Mouse (Mus musculus) heart, embryonic 11.5 days (tissue): Measurements from ENCODE around the gene Spop. TPM values are rescaled to one million over a fixed set of nuclear protein-coding genes. Genes with fewer than 3 reads are reported as not detected.

Experiments used
- ATAC-seq: fragments of 200-750 bp; cut with Nextera tagmentation; replicated peaks from 2 replicates; pipeline ENCODE4 v1.8.0; 2017; ENCODE audit warnings: moderate library complexity; ENCODE audit not compliant: insufficient number of reproducible peaks, low FRiP score, low TSS enrichment
- H3K27ac ChIP-seq: fragments of 300-500 bp; sonication (generic); 2 replicates; pipeline ENCODE4 v1.5.1; 2014; ENCODE audit warnings: mild to moderate bottlenecking, low read depth, low read length
- H3K27me3 ChIP-seq: fragments of 300-500 bp; sonication (generic); 2 replicates; pipeline ENCODE4 v1.6.1; 2014; ENCODE audit warnings: mild to moderate bottlenecking, low read length, mixed read lengths; ENCODE audit not compliant: control insufficient read depth, insufficient read depth
- H3K36me3 ChIP-seq: fragments of 300-500 bp; sonication (generic); 2 replicates; pipeline ENCODE4 v1.6.1; 2014; ENCODE audit warnings: mild to moderate bottlenecking, low read length, moderate library complexity, mixed read lengths; ENCODE audit not compliant: control insufficient read depth, insufficient read depth
- H3K4me1 ChIP-seq: fragments of 300-500 bp; sonication (generic); 2 replicates; pipeline ENCODE4 v1.6.1; 2014; ENCODE audit warnings: low read length; ENCODE audit not compliant: control insufficient read depth, insufficient read depth
- H3K4me2 ChIP-seq: fragments of 300-500 bp; sonication (generic); 2 replicates; pipeline ENCODE4 v1.6.1; 2014; ENCODE audit warnings: mild to moderate bottlenecking, moderate library complexity
- H3K4me3 ChIP-seq: fragments of 300-500 bp; sonication (generic); 2 replicates; pipeline ENCODE4 v1.5.1; 2014; ENCODE audit warnings: low read depth, low read length
- H3K9ac ChIP-seq: fragments of 300-500 bp; sonication (generic); 2 replicates; pipeline ENCODE4 v1.6.1; 2014; ENCODE audit warnings: mild to moderate bottlenecking, low read depth, low read length, moderate library complexity
- H3K9me3 ChIP-seq: fragments of 300-500 bp; sonication (generic); replicated peaks from 2 replicates; pipeline ENCODE4 v1.6.1; 2016; ENCODE audit warnings: low read length; ENCODE audit not compliant: control insufficient read depth
- WGBS: fragments of 180-500 bp; shearing (Covaris S2); extraction: QIAGEN DNeasy Blood & Tissue Kit; methylation state at CpG from one replicate; pipeline ENCODE4 v1.1.7; 2014; ENCODE audit not compliant: insufficient replicate concordance; 5-methylcytosine and 5-hydroxymethylcytosine counted together
- polyA plus RNA-seq: library from polyadenylated mRNA; unstranded; fragments of >200 nt; fragmentation: Nextera tagmentation; extraction: Ambion mirVana; gene quantifications from 2 replicates; pipeline ENCODE4 v1.2.1, GENCODE M21; 2014

Gene Spop
- polyA plus RNA-seq, 1 experiment from 2014 or later = 82.3 TPM

DNA sequence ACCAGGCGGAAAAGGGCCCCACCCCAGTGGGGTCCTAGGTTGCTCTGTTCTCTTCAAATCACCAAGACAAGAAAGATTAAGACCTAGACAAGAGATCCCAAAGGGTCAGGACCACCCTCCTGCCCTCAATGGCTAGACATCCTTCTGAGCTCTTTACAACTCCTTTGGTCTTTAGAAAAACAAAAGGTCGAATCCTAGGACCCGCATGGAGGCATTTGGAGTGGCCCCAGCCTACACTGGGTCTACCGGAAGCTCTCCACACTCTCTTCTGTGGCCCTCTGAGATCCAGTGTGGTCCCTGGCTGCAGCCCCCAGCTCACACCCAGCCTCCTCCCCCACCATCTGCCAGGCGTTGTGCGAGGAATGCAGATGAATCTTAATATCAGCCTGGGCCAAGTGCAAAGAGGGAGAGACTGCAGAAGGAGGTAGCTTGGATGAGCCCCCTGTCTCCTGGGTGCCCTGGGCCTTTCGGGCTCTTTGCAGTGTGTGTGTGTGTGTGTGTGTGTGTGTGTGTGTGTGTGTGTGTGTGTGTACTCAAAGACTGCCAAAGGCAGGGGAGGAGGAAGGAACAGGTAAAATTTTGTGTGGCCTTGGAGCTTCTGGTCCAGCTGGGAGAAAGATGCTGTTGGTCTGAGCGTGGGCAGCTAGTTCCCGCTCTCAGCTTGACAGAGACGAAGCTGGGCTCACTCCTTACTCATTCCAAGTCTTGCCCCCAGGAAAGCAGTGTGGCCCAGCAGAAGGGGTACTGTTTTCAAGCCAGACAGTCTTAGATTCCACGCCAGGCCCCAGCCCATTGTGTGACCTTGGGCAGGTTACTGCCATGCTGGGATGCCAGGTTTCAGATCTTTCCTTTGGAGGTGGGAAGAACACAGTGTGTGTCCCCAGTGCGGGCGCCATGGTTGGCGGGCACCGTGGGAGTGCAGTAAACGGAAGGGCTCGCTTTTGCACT is 101.8 kb downstream of the Spop start:
- H3K4me2 ChIP-seq = 0 out of 2 replicates have a peak overlapping the region, but pooled peaks have one; percentile 94

DNA sequence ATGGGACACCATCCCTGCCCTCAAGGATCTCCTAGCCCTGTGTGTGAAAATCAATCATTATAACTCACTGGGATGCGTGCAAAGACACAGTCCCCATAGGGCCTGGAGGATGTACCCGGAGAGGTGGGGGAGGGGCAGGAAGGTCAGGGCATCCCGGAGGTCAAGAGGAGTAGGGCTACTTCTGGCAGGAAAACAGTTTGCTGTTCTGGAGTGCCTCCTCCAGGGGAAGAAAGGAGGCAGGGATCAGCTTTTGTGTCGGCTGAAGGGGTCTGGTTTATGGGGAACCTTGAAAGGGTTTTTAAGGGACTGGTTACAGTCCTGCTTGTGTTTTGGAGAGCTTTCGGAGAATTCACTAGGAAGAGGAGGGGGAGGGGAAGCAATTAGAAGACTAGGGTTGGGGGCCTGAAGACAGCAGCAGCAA is 102.6 kb downstream of the Spop start:
- H3K27ac ChIP-seq = no peak overlapping the region
- H3K4me2 ChIP-seq = no peak overlapping the region
- no peak overlapping the region for H3K9ac ChIP-seq
- H3K36me3 ChIP-seq = no peaks in the 10 kb centered on the region
- no peak for ATAC-seq
- WGBS = 6% methylated on average over 5 of the region's 5 CpGs
- no peak overlapping the region for H3K4me3 ChIP-seq
- H3K9me3 ChIP-seq = no peaks in the 10 kb centered on the region
- H3K27me3 ChIP-seq = peaks cover 54% of the 10 kb centered on the region
- H3K4me1 ChIP-seq = 0 out of 2 replicates have a peak, but pooled peaks cover 9% of the 10 kb centered on the region

More for the DNA sequence above, 101.8 kb downstream of the Spop start:
- no peak overlapping the region for H3K27ac ChIP-seq
- ATAC-seq = no peak
- H3K9me3 ChIP-seq = no peaks in the 10 kb centered on the region
- no peak overlapping the region for H3K9ac ChIP-seq
- H3K4me1 ChIP-seq = 0 out of 2 replicates have a peak, but pooled peaks cover 7% of the 10 kb centered on the region
- no peak overlapping the region for H3K4me3 ChIP-seq
- 46% methylated on average over 17 of the region's 17 CpGs for WGBS
- peaks cover 62% of the 10 kb centered on the region for H3K27me3 ChIP-seq
- no peaks in the 10 kb centered on the region for H3K36me3 ChIP-seq

DNA sequence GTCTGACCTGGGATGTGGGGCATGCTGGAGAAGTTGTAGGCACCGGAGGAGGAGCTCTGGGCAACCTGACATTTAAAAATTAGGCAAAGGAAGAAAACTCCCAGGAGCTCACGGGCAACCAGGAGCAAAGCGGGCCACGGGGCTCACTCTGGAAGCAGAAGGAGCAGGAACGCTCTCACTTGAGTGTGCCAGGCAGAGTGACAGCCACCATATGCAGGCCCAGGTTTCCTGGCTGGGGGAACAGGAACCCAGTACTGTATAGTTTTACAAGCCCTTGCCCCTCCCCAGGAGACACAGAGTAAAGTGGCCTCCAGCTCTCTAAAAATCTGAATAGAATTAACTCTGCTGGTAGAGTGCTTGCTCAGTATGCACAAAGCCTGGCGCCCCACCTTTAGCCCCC is 103.3 kb downstream of the Spop start:
- Histone ChIP-seq H3K36me3 (no peaks in the 10 kb centered on the region), H3K9me3 (no peaks in the 10 kb centered on the region), H3K9ac (no peak overlapping the region), H3K27me3 (peaks cover 48% of the 10 kb centered on the region), H3K4me1 (0 out of 2 replicates have a peak, but pooled peaks cover 9% of the 10 kb centered on the region), H3K27ac (no peak overlapping the region), H3K4me2 (no peak overlapping the region), H3K4me3 (no peak overlapping the region)
- ATAC-seq = no peak
- WGBS = 58% methylated on average over 6 of the region's 6 CpGs

DNA sequence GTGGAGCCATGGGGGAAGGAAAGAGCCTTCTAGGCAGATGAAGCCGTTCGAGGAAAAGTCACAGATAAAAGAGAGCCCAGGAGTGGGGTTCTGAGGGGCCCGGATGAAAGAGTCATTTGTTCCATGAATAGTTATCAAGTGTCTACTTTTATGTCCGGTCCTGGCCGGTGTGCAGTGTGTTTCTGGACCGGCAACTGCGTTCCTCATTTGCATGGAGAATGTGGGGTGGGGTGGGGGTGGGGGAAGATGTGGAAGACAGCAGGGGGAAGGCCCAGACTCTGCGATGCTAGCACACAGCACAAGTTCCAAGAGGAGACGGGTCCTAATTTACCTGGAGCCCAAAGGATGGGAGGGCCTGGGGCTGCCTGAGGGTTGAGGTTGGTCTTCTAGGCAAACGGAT is 105.4 kb downstream of the Spop start:
- H3K4me2 ChIP-seq = no peak overlapping the region
- no peaks in the 10 kb centered on the region for H3K9me3 ChIP-seq
- WGBS = 51% methylated on average over 10 of the region's 10 CpGs
- H3K27me3 ChIP-seq = peaks cover 27% of the 10 kb centered on the region
- H3K9ac ChIP-seq = no peak overlapping the region
- ATAC-seq = no peak
- H3K4me1 ChIP-seq = 0 out of 2 replicates have a peak, but pooled peaks cover 6% of the 10 kb centered on the region
- no peaks in the 10 kb centered on the region for H3K36me3 ChIP-seq
- no peak overlapping the region for H3K4me3 ChIP-seq
- no peak overlapping the region for H3K27ac ChIP-seq

DNA sequence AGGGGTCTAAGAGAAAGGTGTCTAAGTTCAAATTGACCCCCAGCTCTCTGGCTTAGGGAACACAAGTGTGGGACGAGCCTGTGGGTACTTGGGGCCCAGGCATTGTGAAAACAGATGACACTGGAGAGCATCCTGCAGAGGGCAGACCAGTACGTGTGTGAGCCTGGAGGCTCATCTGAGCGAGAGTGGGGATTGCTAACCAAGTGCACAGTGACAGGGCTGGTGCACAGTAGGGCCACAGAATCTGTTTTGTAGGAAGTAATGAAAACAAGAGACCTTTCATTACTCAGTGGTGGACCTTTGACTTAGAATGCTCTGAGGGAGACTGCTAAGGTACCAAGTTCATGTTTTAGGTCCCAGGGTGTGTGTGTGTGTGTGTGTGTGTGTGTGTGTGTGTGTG is 106.1 kb downstream of the Spop start:
- 45% methylated on average over 3 of the region's 3 CpGs for WGBS
- H3K27me3 ChIP-seq = peaks cover 25% of the 10 kb centered on the region
- ATAC-seq = no peak

DNA sequence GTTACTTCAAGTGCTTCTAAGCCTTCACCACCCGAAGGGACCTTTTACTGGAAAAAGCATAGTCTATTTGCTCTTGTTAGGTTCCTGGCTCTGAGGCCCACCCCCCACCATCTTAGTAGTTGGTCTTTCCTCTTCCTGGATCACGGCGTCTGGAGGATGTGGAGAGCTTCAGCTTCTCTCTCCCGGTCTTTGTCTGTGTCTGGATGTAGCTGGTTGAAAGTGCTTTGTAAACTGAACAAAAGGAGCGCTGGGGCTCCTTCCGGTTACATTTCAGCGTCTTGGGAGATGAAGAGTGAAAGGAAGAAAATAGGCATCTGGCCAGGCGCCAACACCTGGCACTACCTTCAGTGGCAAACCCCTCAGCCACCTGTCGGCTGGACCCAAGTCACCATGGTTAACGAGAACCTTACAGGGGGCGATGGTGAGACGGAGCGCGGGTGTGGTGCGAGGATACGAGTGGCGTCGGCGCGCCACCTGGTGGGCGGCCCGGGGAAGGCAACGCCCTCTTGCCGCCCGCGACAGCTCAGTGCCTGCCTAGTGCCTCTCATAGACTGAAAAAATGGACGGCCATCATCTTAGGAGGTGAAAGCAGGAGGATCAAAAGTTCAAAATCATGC is 106.7 kb downstream of the Spop start:
- Histone ChIP-seq H3K27ac (no peak overlapping the region), H3K9ac (no peak overlapping the region), H3K4me3 (peak overlapping the region; percentile 11; the same call in 1 of the 2 replicates), H3K36me3 (no peaks in the 10 kb centered on the region), H3K4me1 (0 out of 2 replicates have a peak, but pooled peaks cover 6% of the 10 kb centered on the region), H3K27me3 (peaks cover 23% of the 10 kb centered on the region), H3K9me3 (no peaks in the 10 kb centered on the region), H3K4me2 (peak overlapping the region; percentile 45)
- ATAC-seq = peak; percentile 44; the same call in 1 of the 2 replicates
- WGBS = 8% methylated on average over 27 of the region's 27 CpGs

More for the DNA sequence above, 106.1 kb downstream of the Spop start:
- H3K36me3 ChIP-seq = no peaks in the 10 kb centered on the region
- no peak overlapping the region for H3K9ac ChIP-seq
- H3K27ac ChIP-seq = no peak overlapping the region
- 0 out of 2 replicates have a peak, but pooled peaks cover 6% of the 10 kb centered on the region for H3K4me1 ChIP-seq
- no peaks in the 10 kb centered on the region for H3K9me3 ChIP-seq
- no peak overlapping the region for H3K4me3 ChIP-seq
- no peak overlapping the region for H3K4me2 ChIP-seq

DNA sequence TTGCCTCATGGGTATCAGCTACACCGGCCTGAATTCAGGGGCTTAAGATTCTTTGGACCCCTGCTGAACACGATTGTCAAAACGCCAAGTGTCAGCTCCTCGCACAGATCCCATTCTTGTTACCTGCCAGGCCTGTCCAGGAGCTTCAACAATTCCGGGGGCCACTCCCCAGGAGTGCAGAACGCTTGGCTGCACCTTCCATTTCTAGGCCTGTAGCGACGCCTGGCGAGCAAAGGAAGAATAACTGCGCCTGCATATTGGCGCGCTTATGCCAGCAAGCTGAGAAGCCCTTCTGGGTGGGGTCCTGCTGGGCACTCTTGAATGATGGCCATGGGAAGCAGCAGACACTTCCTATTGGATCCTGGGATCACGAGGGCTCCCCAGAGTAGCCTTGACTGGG is 107.7 kb downstream of the Spop start:
- H3K4me2 ChIP-seq = peak overlapping the region; percentile 45
- 0 out of 2 replicates have a peak, but pooled peaks have one; percentile 16 for ATAC-seq
- 2% methylated on average over 13 of the region's 13 CpGs for WGBS
- H3K9me3 ChIP-seq = no peaks in the 10 kb centered on the region
- H3K27ac ChIP-seq = no peak overlapping the region
- 0 out of 2 replicates have a peak, but pooled peaks cover 6% of the 10 kb centered on the region for H3K4me1 ChIP-seq
- H3K4me3 ChIP-seq = 0 out of 2 replicates have a peak overlapping the region, but pooled peaks have one; percentile 12
- peaks cover 15% of the 10 kb centered on the region for H3K27me3 ChIP-seq
- 0 out of 2 replicates have a peak overlapping the region, but pooled peaks have one; percentile 28 for H3K9ac ChIP-seq
- no peaks in the 10 kb centered on the region for H3K36me3 ChIP-seq

DNA sequence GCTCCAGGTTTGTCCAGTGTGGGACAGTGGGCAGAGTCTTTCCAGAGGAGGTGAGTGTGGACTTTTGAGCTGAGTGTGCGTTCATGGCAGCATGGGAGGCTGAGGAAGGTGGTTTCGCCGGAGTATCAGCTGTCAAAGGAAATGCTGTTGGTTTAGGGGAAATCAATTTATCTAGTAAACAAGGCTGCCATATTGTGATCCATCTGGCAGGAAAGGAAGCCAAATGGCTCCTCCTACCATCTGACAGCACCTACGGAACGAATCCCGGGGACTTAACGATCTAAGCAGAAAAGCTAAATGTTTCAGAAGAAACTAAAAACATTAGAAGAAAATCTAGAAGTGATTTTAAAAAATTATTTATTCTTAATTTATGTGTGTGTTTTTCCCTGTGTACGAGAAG is 113.4 kb downstream of the Spop start:
- H3K9me3 ChIP-seq = no peaks in the 10 kb centered on the region
- H3K27me3 ChIP-seq = peaks cover 9% of the 10 kb centered on the region; the same call in 1 of the 2 replicates
- H3K4me1 ChIP-seq = no peaks in the 10 kb centered on the region
- H3K4me3 ChIP-seq = no peak overlapping the region
- no peaks in the 10 kb centered on the region for H3K36me3 ChIP-seq
- no peak overlapping the region for H3K27ac ChIP-seq
- no peak overlapping the region for H3K9ac ChIP-seq
- H3K4me2 ChIP-seq = no peak overlapping the region
- 82% methylated on average over 8 of the region's 8 CpGs for WGBS
- ATAC-seq = no peak
